Mouse (Mus musculus) lung, embryonic 15.5 days (tissue): Measurements from ENCODE around the gene Sco2. TPM values are rescaled to one million over a fixed set of nuclear protein-coding genes. Genes with fewer than 3 reads are reported as not detected.

Experiments used
- ATAC-seq: fragments of 200-750 bp; cut with Nextera tagmentation; 2 replicates; pipeline ENCODE4 v1.8.0; 2017; ENCODE audit warnings: moderate number of reproducible peaks, borderline replicate concordance; ENCODE audit not compliant: low FRiP score, low TSS enrichment; ENCODE audit errors: extremely low read depth
- H3K27ac ChIP-seq: fragments of 300-500 bp; sonication (generic); 2 replicates; pipeline ENCODE4 v1.5.1; 2015; ENCODE audit warnings: moderate library complexity, mild to moderate bottlenecking, inconsistent platforms
- H3K27me3 ChIP-seq: fragments of 300-500 bp; sonication (generic); 2 replicates; pipeline ENCODE4 v1.6.1; 2015; ENCODE audit warnings: inconsistent platforms
- H3K36me3 ChIP-seq: fragments of 300-500 bp; sonication (generic); 2 replicates; pipeline ENCODE4 v1.6.1; 2015; ENCODE audit warnings: inconsistent platforms
- H3K4me1 ChIP-seq: fragments of 300-500 bp; sonication (generic); 2 replicates; pipeline ENCODE4 v1.6.1; 2015; ENCODE audit warnings: inconsistent platforms
- H3K4me2 ChIP-seq: fragments of 300-500 bp; sonication (generic); 2 replicates; pipeline ENCODE4 v1.6.1; 2015; ENCODE audit warnings: inconsistent platforms, mild to moderate bottlenecking, moderate library complexity
- H3K4me3 ChIP-seq: fragments of 300-500 bp; sonication (generic); 2 replicates; pipeline ENCODE4 v1.5.1; 2015; ENCODE audit warnings: mild to moderate bottlenecking, inconsistent platforms
- H3K9ac ChIP-seq: fragments of 300-500 bp; sonication (generic); 2 replicates; pipeline ENCODE4 v1.6.1; 2015; ENCODE audit warnings: inconsistent platforms
- H3K9me3 ChIP-seq: fragments of 300-500 bp; sonication (generic); 2 replicates; pipeline ENCODE4 v1.6.1; 2016; ENCODE audit warnings: inconsistent platforms
- WGBS: fragments of 180-500 bp; shearing (Covaris S2); methylation state at CpG from one replicate; pipeline ENCODE4 v1.1.7; 2015; 5-methylcytosine and 5-hydroxymethylcytosine counted together
- polyA plus RNA-seq: library from polyadenylated mRNA; unstranded; fragments of >200 nt; fragmentation: Nextera tagmentation; extraction: Ambion mirVana; gene quantifications from 2 replicates; pipeline ENCODE4 v1.2.1, GENCODE M21; 2015

The Sco2 gene
- polyA plus RNA-seq, result 5.6 and 5.9 TPM in 2 replicates

- WGBS, result under 1% methylated on average over 42 of the region's 42 CpGs
- peak within 1 kb of the TSS; percentile 77 for H3K9ac ChIP-seq
- H3K4me3 ChIP-seq, result peak within 1 kb of the TSS; percentile 64
- peaks cover 39% of the 10 kb centered on the region for H3K36me3 ChIP-seq
- peak within 1 kb of the TSS; percentile 93 for H3K27ac ChIP-seq
- peak; percentile 74 for ATAC-seq
- peak within 1 kb of the TSS; percentile 84 for H3K4me2 ChIP-seq
- no peaks in the 10 kb centered on the region for H3K9me3 ChIP-seq
- peaks cover 20% of the 10 kb centered on the region for H3K4me1 ChIP-seq
- H3K27me3 ChIP-seq, result peaks cover 31% of the 10 kb centered on the region
Measured at GRCm38 (mm10) chr15:89373762-89374248, at the start of gene Sco2. Gene Sco2, minus strand, starts transcription at chr15:89373846.

- WGBS, result 93% methylated on average over 9 of the region's 9 CpGs
- no peaks in the 10 kb centered on the region for H3K27me3 ChIP-seq
- H3K9me3 ChIP-seq, result no peaks in the 10 kb centered on the region
- no peak overlapping the region for H3K27ac ChIP-seq
- peaks cover 11% of the 10 kb centered on the region for H3K36me3 ChIP-seq
- no peak overlapping the region for H3K4me3 ChIP-seq
- H3K4me2 ChIP-seq, result no peak overlapping the region
- H3K9ac ChIP-seq, result no peak overlapping the region
- H3K4me1 ChIP-seq, result no peaks in the 10 kb centered on the region
- ATAC-seq, result no peak
Measured at GRCm38 (mm10) chr15:89421938-89422337, 48.3 kb upstream of the Sco2 start.

- no peaks in the 10 kb centered on the region for H3K9me3 ChIP-seq
- H3K4me2 ChIP-seq, result no peak overlapping the region
- no peaks in the 10 kb centered on the region for H3K4me1 ChIP-seq
- 82% methylated on average over 8 of the region's 8 CpGs for WGBS
- no peak overlapping the region for H3K9ac ChIP-seq
- H3K36me3 ChIP-seq, result no peaks in the 10 kb centered on the region
- no peak overlapping the region for H3K4me3 ChIP-seq
- no peaks in the 10 kb centered on the region for H3K27me3 ChIP-seq
- H3K27ac ChIP-seq, result no peak overlapping the region
- ATAC-seq, result no peak
Measured at GRCm38 (mm10) chr15:89415282-89415681, 41.6 kb upstream of the Sco2 start.

GRCm38 (mm10) chr15:89410118-89410517 lies 36.5 kb upstream of the Sco2 start, which contains the start of gene Syce3:
Gene Syce3, minus strand, starts transcription at chr15:89410503.
- Histone ChIP-seq H3K4me1 (no peaks in the 10 kb centered on the region), H3K9me3 (no peaks in the 10 kb centered on the region; the same call in 1 of the 2 replicates), H3K9ac (no peak within 1 kb of the TSS), H3K36me3 (no peaks in the 10 kb centered on the region), H3K27ac (no peak within 1 kb of the TSS), H3K4me3 (no peak within 1 kb of the TSS), H3K27me3 (no peaks in the 10 kb centered on the region), H3K4me2 (no peak within 1 kb of the TSS)
- 82% methylated on average over 24 of the region's 24 CpGs for WGBS
- ATAC-seq, result no peak

DNA sequence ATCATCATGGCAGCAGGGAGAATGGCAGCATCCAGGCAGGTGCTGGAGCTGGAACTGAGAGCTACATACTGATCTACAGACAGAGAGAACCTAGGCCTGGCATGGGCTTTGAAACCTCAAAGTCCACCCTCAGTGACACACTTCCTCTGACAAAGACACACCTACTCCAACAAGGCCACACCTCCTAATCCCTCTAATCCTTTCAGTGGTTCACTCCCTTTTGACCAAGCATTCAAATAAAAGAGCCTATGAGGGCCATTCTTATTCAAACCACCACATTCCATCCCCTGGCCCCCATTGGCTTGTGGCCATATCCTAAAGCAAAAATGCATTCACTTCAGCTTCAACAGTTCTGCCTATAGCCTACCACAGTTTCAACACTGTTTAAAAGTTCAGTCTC lies 33.0 kb upstream of the Sco2 start:
- Histone ChIP-seq H3K27ac (no peak overlapping the region), H3K27me3 (no peaks in the 10 kb centered on the region), H3K4me1 (no peaks in the 10 kb centered on the region), H3K9me3 (no peaks in the 10 kb centered on the region; the same call in 1 of the 2 replicates), H3K9ac (no peak overlapping the region), H3K4me3 (no peak overlapping the region), H3K4me2 (no peak overlapping the region), H3K36me3 (no peaks in the 10 kb centered on the region)
- ATAC-seq, result no peak

DNA sequence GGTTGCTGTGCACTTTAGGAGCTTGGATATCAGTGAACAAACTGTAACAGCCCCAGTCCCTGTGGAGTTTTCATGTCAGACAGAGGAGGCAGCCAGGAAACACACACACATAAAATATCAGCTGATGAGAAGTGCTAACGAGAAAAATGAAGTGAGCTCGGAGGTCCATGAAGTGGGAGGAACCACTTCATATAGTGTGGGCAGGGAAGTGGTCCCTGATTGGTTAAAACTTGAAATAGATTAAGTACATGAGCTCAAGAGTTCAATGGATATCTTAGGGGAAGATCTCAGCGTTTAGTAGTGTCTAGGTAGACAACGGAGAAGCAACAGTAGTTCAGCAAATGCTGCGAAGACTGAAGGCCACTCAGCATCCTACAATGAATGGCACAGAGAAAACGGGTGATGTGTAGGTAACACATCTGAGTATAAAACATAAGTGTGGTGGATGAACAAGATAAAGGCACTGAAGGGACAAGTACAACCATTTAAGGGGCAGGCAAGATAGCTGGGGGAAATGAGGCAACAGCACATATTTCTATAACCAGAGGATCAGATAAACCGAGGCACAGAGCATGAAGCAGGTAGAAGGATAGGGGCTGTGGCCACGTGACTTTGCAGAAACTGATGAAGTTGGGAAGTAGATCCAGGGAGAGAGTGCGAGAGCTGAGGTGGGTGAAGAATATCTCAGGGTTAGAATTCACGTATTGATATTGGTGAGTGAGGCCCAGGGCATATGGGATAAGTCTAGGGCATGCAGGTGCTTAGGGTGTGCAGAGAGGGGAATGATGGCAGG lies 31.4 kb upstream of the Sco2 start:
- ATAC-seq, result no peak
- Histone ChIP-seq H3K4me1 (no peaks in the 10 kb centered on the region), H3K4me2 (no peak overlapping the region), H3K27me3 (no peaks in the 10 kb centered on the region), H3K9me3 (no peaks in the 10 kb centered on the region; the same call in 1 of the 2 replicates), H3K27ac (no peak overlapping the region), H3K36me3 (no peaks in the 10 kb centered on the region), H3K4me3 (no peak overlapping the region), H3K9ac (no peak overlapping the region)
- 73% methylated on average over 10 of the region's 10 CpGs for whole genome bisulfite sequencing

DNA sequence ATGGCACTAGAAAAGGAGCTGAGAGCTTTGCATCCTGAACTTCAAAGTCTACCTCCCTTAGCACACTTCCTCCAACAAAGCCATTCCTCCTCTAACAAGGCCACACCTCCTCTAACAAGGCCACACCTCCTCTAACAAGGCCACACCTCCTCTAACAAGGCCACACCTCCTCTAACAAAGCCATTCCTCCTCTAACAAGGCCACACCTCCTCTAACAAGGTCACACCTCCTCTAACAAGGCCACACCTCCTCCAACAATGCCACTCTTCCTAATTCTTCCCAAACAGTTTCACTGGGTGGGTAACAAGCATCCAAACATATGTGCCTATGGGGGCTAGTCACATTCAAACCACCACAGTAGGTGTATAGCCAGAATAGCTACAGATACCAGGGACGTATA lies 28.8 kb upstream of the Sco2 start:
- no peaks in the 10 kb centered on the region; the same call in 1 of the 2 replicates for H3K9me3 ChIP-seq
- WGBS, result 94% methylated on average over 1 of the region's 1 CpGs
- no peak for ATAC-seq

DNA sequence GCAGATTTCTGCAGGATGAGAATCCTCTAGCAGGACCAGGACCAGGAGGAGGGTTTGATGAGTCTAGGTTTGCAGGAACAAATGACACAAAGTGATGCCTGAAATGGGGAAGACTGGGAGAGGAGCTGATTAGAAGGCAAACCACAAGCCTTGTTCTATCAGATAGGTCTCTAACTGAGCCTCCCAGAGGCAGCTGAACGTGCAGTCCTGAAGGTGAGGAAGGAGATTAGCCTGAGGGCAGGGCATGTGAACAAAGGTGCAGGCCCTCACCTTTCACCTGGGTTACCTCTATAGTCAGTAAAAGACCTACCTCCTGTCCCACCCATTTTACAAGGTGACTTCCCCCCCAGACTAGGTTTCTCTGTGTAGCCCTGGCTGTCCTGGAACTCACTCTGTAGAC lies 26.1 kb upstream of the Sco2 start:
- 42% methylated on average over 1 of the region's 1 CpGs for WGBS
- ATAC-seq, result no peak
- Histone ChIP-seq H3K4me3 (no peak overlapping the region), H3K27me3 (no peaks in the 10 kb centered on the region), H3K9me3 (no peaks in the 10 kb centered on the region), H3K9ac (no peak overlapping the region), H3K27ac (no peak overlapping the region), H3K36me3 (no peaks in the 10 kb centered on the region), H3K4me1 (no peaks in the 10 kb centered on the region), H3K4me2 (no peak overlapping the region)

More for the DNA sequence above, 28.8 kb upstream of the Sco2 start:
- H3K4me2 ChIP-seq, result no peak overlapping the region
- no peak overlapping the region for H3K4me3 ChIP-seq
- no peaks in the 10 kb centered on the region for H3K4me1 ChIP-seq
- H3K36me3 ChIP-seq, result no peaks in the 10 kb centered on the region
- H3K9ac ChIP-seq, result no peak overlapping the region
- no peaks in the 10 kb centered on the region for H3K27me3 ChIP-seq
- H3K27ac ChIP-seq, result no peak overlapping the region

- no peak for ATAC-seq
- Histone ChIP-seq H3K9ac (no peak overlapping the region), H3K27ac (no peak overlapping the region), H3K9me3 (no peaks in the 10 kb centered on the region), H3K27me3 (no peaks in the 10 kb centered on the region), H3K36me3 (no peaks in the 10 kb centered on the region), H3K4me3 (no peak overlapping the region), H3K4me2 (no peak overlapping the region), H3K4me1 (no peaks in the 10 kb centered on the region)
- 71% methylated on average over 2 of the region's 2 CpGs for WGBS
Measured at GRCm38 (mm10) chr15:89398146-89398545, 24.5 kb upstream of the Sco2 start.

- H3K9ac ChIP-seq, result no peak overlapping the region
- H3K4me1 ChIP-seq, result no peaks in the 10 kb centered on the region
- H3K27ac ChIP-seq, result no peak overlapping the region
- H3K36me3 ChIP-seq, result no peaks in the 10 kb centered on the region
- H3K4me3 ChIP-seq, result no peak overlapping the region
- no peaks in the 10 kb centered on the region for H3K9me3 ChIP-seq
- H3K27me3 ChIP-seq, result no peaks in the 10 kb centered on the region
- H3K4me2 ChIP-seq, result no peak overlapping the region
- 81% methylated on average over 4 of the region's 4 CpGs for whole genome bisulfite sequencing
- ATAC-seq, result no peak
Measured at GRCm38 (mm10) chr15:89396883-89397282, 23.2 kb upstream of the Sco2 start.

DNA sequence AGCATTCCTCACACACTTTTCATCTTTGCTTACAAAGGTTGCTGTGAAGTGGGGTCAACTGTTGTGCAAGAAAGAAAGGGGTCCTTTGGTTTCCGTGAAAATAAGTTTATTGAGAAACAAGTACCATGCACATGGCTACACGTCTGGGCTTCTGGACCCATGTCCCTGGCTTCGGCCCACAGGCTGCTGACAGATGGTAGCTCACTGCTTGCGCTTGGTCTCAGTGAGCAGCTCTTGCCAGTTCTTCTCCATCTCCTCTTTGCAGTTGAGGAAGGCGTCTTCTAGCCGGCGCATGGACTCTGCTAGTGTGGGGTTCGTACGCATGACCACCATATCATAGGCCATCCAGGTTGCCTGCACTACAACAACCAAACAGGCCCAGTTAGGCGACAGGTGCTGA lies 16.4 kb upstream of the Sco2 start:
- Histone ChIP-seq H3K4me3 (no peak overlapping the region), H3K9me3 (no peaks in the 10 kb centered on the region), H3K4me1 (no peaks in the 10 kb centered on the region), H3K4me2 (no peak overlapping the region), H3K27ac (no peak overlapping the region), H3K27me3 (peaks cover 4% of the 10 kb centered on the region; the same call in 1 of the 2 replicates), H3K9ac (no peak overlapping the region), H3K36me3 (no peaks in the 10 kb centered on the region)
- ATAC-seq, result no peak
- WGBS, result 86% methylated on average over 10 of the region's 10 CpGs

GRCm38 (mm10) chr15:89387127-89387526 lies 13.5 kb upstream of the Sco2 start:
- Histone ChIP-seq H3K9ac (no peak overlapping the region), H3K4me2 (no peak overlapping the region), H3K27ac (no peak overlapping the region), H3K4me3 (no peak overlapping the region), H3K36me3 (no peaks in the 10 kb centered on the region), H3K27me3 (peaks cover 9% of the 10 kb centered on the region), H3K4me1 (no peaks in the 10 kb centered on the region), H3K9me3 (no peaks in the 10 kb centered on the region)
- no peak for ATAC-seq
- 41% methylated on average over 12 of the region's 12 CpGs for WGBS
